Mouse (Mus musculus): ENCODE data around the gene Rhox9. TPM values are rescaled to one million over a fixed set of nuclear protein-coding genes. Genes with fewer than 3 reads are reported as not detected.
"Not testable (repeated sequence)": the region's sequence is repeated elsewhere in the genome, so short reads cannot be mapped to it uniquely, and the experiment has no call there.

Gene Rhox9
- not detected in 2 replicates for polyA plus RNA-seq (2014; fragmentation: Nextera tagmentation; extraction: Ambion mirVana)

DNA sequence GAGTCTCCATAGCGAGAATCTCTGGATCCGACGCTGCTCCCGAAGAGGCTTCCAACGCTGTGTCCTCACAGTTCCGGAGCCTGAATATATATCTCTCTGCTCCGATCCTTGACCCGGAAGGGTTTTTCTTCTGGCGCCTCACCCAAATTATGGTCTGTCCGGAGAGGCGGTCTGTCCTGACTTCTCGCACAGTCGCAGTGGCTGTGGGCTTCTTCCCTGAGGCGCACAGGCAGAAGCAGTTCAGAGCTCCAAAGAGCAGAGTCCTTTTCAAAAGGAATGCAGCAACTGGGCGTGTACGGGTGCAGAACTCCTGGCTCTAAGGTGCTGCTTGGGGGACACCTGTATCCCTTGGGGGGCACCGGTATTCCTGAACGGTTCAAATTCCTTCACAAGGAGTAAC is at the start of gene Rhox9:
TSS of gene Rhox9 (minus strand) at position 101 of the 400 bp plus-strand sequence.
- not testable (repeated sequence) for ATAC-seq (ENCODE audit: low read depth); H3K27ac ChIP-seq (ENCODE audit: low read depth, low read length); H3K9ac ChIP-seq (replicated peaks; ENCODE audit: low read depth, low read length); H3K9me3 ChIP-seq (ENCODE audit: control insufficient read depth, low read length); H3K36me3 ChIP-seq (ENCODE audit: control insufficient read depth, insufficient read depth, low read length); H3K27me3 ChIP-seq (ENCODE audit: control insufficient read depth, insufficient read depth, low read length); H3K4me1 ChIP-seq (ENCODE audit: control insufficient read depth, insufficient read depth, low read length); H3K4me2 ChIP-seq (ENCODE audit: low read depth, low read length); H3K4me3 ChIP-seq (ENCODE audit: low read depth, low read length)
- 95% methylated on average over 9 of the region's 18 CpGs for WGBS

DNA sequence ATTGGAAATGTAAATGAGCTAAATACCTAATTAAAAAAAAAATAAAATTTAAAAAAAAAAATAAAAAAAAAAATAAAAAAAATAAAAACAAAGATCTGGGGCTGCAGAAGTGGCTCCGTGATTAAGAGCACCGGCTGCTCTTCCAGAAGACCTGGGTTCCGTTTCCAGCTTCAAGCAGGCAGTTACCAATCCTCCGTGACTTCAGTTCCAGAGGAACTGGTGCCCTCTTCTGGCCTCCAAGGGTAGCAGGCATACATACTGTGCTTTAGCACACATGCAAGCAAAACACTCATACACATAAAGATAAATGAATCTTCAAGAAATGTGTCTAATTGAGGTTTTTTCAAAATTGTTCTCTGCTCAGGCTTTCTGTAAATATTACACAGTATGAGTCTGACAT is 14.7 kb upstream of the Rhox9 start:
- H3K4me2 ChIP-seq (ENCODE audit: low read depth, low read length), result no peak overlapping the region
- no peak overlapping the region for H3K9ac ChIP-seq (replicated peaks; ENCODE audit: low read depth, low read length)
- WGBS, result 78% methylated on average over 4 of the region's 4 CpGs

DNA sequence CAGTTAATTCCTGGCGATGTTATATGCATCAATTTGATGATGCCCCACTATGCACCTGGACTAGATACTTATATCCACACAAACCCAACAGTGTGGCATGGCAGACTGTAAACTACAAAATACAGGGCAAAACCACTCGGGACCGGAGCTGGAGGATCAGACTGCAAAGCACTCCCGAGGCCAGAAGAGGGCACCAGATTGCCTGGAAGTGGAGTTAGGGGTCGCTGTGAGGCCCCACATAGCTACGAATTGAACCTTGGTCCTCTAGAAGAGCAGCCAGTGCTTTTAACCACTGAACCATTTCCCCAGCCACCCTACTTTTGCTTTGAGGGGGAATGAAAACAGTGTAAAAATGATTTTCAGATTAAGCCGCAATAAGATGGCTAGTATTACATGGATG is 7.0 kb upstream of the Rhox9 start:
- Histone ChIP-seq H3K27me3 (ENCODE audit: control insufficient read depth, insufficient read depth, low read length) (no peaks in the 10 kb centered on the region), H3K27ac (ENCODE audit: low read depth, low read length) (no peak overlapping the region), H3K4me3 (ENCODE audit: low read depth, low read length) (no peak overlapping the region), H3K4me1 (ENCODE audit: control insufficient read depth, insufficient read depth, low read length) (no peaks in the 10 kb centered on the region), H3K36me3 (ENCODE audit: control insufficient read depth, insufficient read depth, low read length) (no peaks in the 10 kb centered on the region), H3K9me3 (ENCODE audit: control insufficient read depth, low read length) (no peaks in the 10 kb centered on the region), H3K4me2 (ENCODE audit: low read depth, low read length) (no peak overlapping the region), H3K9ac (replicated peaks; ENCODE audit: low read depth, low read length) (no peak overlapping the region)
- no peak for ATAC-seq (ENCODE audit: low read depth)
- 53% methylated on average over 7 of the region's 7 CpGs for WGBS

More for the DNA sequence above, 14.7 kb upstream of the Rhox9 start:
- ATAC-seq (ENCODE audit: low read depth), result no peak
- H3K9me3 ChIP-seq (ENCODE audit: control insufficient read depth, low read length), result no peaks in the 10 kb centered on the region
- no peaks in the 10 kb centered on the region for H3K36me3 ChIP-seq (ENCODE audit: control insufficient read depth, insufficient read depth, low read length)
- H3K4me1 ChIP-seq (ENCODE audit: control insufficient read depth, insufficient read depth, low read length), result no peaks in the 10 kb centered on the region
- H3K27ac ChIP-seq (ENCODE audit: low read depth, low read length), result no peak overlapping the region
- no peak overlapping the region for H3K4me3 ChIP-seq (ENCODE audit: low read depth, low read length)
- H3K27me3 ChIP-seq (ENCODE audit: control insufficient read depth, insufficient read depth, low read length), result no peaks in the 10 kb centered on the region

DNA sequence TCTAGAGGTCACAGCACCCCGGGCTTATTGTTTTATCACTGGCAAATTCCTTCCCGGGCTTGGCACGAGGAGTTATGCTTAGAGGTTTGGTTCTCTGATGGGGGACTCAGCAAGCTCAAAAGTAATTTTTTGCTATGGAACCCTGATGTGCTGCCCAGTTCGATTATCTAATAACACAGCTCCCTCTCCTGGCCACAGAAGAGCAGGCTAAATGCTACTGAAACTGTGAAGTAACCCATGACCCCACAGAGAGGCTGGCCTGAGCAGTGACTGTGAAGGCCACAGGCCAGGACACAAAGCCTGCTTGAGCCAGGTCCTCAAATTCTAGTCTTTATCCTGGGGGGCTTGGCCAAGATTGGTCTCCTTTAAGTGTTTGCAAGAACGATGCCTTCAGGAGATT is 2.2 kb upstream of the Rhox9 start:
- 77% methylated on average over 5 of the region's 5 CpGs for WGBS
- Histone ChIP-seq H3K4me3 (ENCODE audit: low read depth, low read length) (no peak overlapping the region), H3K27me3 (ENCODE audit: control insufficient read depth, insufficient read depth, low read length) (no peaks in the 10 kb centered on the region), H3K4me1 (ENCODE audit: control insufficient read depth, insufficient read depth, low read length) (no peaks in the 10 kb centered on the region), H3K9me3 (ENCODE audit: control insufficient read depth, low read length) (no peaks in the 10 kb centered on the region), H3K9ac (replicated peaks; ENCODE audit: low read depth, low read length) (no peak overlapping the region), H3K4me2 (ENCODE audit: low read depth, low read length) (no peak overlapping the region), H3K36me3 (ENCODE audit: control insufficient read depth, insufficient read depth, low read length) (no peaks in the 10 kb centered on the region), H3K27ac (ENCODE audit: low read depth, low read length) (no peak overlapping the region)
- no peak for ATAC-seq (ENCODE audit: low read depth)

DNA sequence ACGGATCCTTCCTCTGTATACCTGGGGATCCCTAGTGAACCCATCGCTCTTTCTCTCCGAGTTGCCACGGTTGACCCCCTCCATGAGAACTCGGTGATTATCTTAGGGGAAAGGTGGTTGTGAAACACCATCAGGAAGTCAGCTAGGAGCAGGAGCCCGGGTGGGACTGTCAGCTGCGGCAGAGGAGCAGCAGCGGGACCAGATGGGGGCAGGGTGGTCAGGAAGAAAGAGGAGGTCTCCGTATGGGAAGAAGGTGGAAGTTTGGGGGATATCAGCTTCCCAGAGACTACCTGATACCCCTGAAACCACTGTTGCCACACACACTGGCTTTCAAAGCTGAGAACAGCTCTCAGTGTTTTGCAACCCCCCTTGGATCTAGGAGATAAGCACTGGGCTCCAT is 4.4 kb downstream of the Rhox9 start, which contains the start of gene Rhox7b:
TSS of gene Rhox7b (minus strand) at position 101 of the 400 bp plus-strand sequence.
- H3K4me3 ChIP-seq (ENCODE audit: low read depth, low read length); H3K36me3 ChIP-seq (ENCODE audit: control insufficient read depth, insufficient read depth, low read length); ATAC-seq (ENCODE audit: low read depth); H3K9ac ChIP-seq (replicated peaks; ENCODE audit: low read depth, low read length); H3K9me3 ChIP-seq (ENCODE audit: control insufficient read depth, low read length); H3K27me3 ChIP-seq (ENCODE audit: control insufficient read depth, insufficient read depth, low read length); H3K4me1 ChIP-seq (ENCODE audit: control insufficient read depth, insufficient read depth, low read length); H3K27ac ChIP-seq (ENCODE audit: low read depth, low read length); H3K4me2 ChIP-seq (ENCODE audit: low read depth, low read length): not testable (repeated sequence)
- 88% methylated on average over 9 of the region's 9 CpGs for WGBS

DNA sequence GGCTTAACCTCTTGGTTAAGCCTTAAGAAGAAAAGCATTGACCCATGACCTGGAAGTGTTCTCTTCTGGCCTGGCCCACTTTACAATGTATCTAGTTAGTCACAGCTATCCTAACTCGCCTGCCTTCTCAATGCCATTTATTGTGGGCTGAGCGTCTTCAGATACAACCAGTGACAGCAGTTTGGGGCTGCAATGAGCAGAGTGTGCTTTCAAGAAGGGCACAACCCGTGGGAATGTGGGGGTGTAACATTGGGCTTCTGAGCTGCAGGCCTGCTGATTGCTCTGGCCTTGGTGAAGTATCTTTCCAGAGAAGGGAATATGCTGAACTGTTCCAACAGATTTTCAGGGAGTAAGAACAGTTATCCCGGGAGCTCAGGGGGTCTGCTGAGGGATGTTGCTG is 22.7 kb downstream of the Rhox9 start, which contains the start of gene Rhox8:
TSS of gene Rhox8 (minus strand) at position 101 of the 400 bp plus-strand sequence.
- no peak for ATAC-seq (ENCODE audit: low read depth)

DNA sequence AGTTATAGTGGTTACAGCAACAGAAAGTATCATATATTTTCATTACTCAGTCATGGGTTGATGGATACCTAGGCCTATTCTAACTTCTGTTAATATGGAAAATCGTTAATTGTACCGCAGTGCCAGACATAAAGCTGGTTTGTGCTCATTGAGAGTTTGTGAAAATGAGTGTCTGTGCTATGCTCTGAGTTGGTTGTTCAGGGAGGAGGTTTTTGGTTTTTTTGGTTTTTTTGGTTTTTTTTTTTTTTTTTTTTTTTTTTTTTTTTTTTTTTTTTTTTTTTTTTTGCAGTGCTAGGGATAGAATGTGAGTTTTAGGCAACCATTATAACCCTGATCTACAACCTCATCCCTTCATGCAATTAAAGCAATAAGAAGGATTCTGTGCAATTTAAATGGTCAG is 29.9 kb downstream of the Rhox9 start:
- Histone ChIP-seq H3K9ac (replicated peaks; ENCODE audit: low read depth, low read length) (no peak overlapping the region), H3K27me3 (ENCODE audit: control insufficient read depth, insufficient read depth, low read length) (no peaks in the 10 kb centered on the region), H3K27ac (ENCODE audit: low read depth, low read length) (no peak overlapping the region), H3K4me3 (ENCODE audit: low read depth, low read length) (no peak overlapping the region), H3K36me3 (ENCODE audit: control insufficient read depth, insufficient read depth, low read length) (no peaks in the 10 kb centered on the region), H3K9me3 (ENCODE audit: control insufficient read depth, low read length) (no peaks in the 10 kb centered on the region), H3K4me1 (ENCODE audit: control insufficient read depth, insufficient read depth, low read length) (no peaks in the 10 kb centered on the region), H3K4me2 (ENCODE audit: low read depth, low read length) (no peak overlapping the region)
- ATAC-seq (ENCODE audit: low read depth), result no peak
- WGBS, result 94% methylated on average over 2 of the region's 2 CpGs

More for the DNA sequence above, 22.7 kb downstream of the Rhox9 start, which contains the start of gene Rhox8:
- 67% methylated on average over 4 of the region's 4 CpGs for WGBS
- Histone ChIP-seq H3K9me3 (ENCODE audit: control insufficient read depth, low read length) (no peaks in the 10 kb centered on the region), H3K9ac (replicated peaks; ENCODE audit: low read depth, low read length) (no peak within 1 kb of the TSS), H3K27ac (ENCODE audit: low read depth, low read length) (no peak within 1 kb of the TSS), H3K4me2 (ENCODE audit: low read depth, low read length) (no peak within 1 kb of the TSS), H3K36me3 (ENCODE audit: control insufficient read depth, insufficient read depth, low read length) (no peaks in the 10 kb centered on the region), H3K4me1 (ENCODE audit: control insufficient read depth, insufficient read depth, low read length) (no peaks in the 10 kb centered on the region), H3K4me3 (ENCODE audit: low read depth, low read length) (no peak within 1 kb of the TSS), H3K27me3 (ENCODE audit: control insufficient read depth, insufficient read depth, low read length) (no peaks in the 10 kb centered on the region)

Other genes with a start within 250 kb of the Rhox9 start
- not detected in 2 replicates for gene Rhox3h, start 233.0 kb downstream of the Rhox9 start, polyA plus RNA-seq (2014; fragmentation: Nextera tagmentation; extraction: Ambion mirVana)
- gene Rhox2h, start 228.5 kb downstream of the Rhox9 start, polyA plus RNA-seq (2014; fragmentation: Nextera tagmentation; extraction: Ambion mirVana), result not detected in 2 replicates
- gene Rhox5, start 96.9 kb downstream of the Rhox9 start, polyA plus RNA-seq (2014; fragmentation: Nextera tagmentation; extraction: Ambion mirVana), result 0.37 TPM in 1 of 2 replicates, not detected in the other
- not detected in 2 replicates for gene Rhox6, start 74.9 kb downstream of the Rhox9 start, polyA plus RNA-seq (2014; fragmentation: Nextera tagmentation; extraction: Ambion mirVana)
- gene Rhox7a, start 70.1 kb downstream of the Rhox9 start, polyA plus RNA-seq (2014; fragmentation: Nextera tagmentation; extraction: Ambion mirVana), result not detected in 2 replicates
- not detected in 2 replicates for gene Rhox8, start 22.8 kb downstream of the Rhox9 start, polyA plus RNA-seq (2014; fragmentation: Nextera tagmentation; extraction: Ambion mirVana)
- gene Rhox7b, start 4.5 kb downstream of the Rhox9 start, polyA plus RNA-seq (2014; fragmentation: Nextera tagmentation; extraction: Ambion mirVana), result not detected in 2 replicates
- not detected in 2 replicates for gene Btg1-ps1, start 117.0 kb upstream of the Rhox9 start, polyA plus RNA-seq (2014; fragmentation: Nextera tagmentation; extraction: Ambion mirVana)
- gene Btg1-ps2, start 141.3 kb upstream of the Rhox9 start, polyA plus RNA-seq (2014; fragmentation: Nextera tagmentation; extraction: Ambion mirVana), result not detected in 2 replicates
- gene Rhox10, start 164.7 kb upstream of the Rhox9 start, polyA plus RNA-seq (2014; fragmentation: Nextera tagmentation; extraction: Ambion mirVana), result not detected in 2 replicates
- gene Rhox11, start 183.4 kb upstream of the Rhox9 start, polyA plus RNA-seq (2014; fragmentation: Nextera tagmentation; extraction: Ambion mirVana), result not detected in 2 replicates
- gene Rhox12, start 209.1 kb upstream of the Rhox9 start, polyA plus RNA-seq (2014; fragmentation: Nextera tagmentation; extraction: Ambion mirVana), result not detected in 2 replicates
- not detected in 2 replicates for gene Rhox13, start 219.4 kb upstream of the Rhox9 start, polyA plus RNA-seq (2014; fragmentation: Nextera tagmentation; extraction: Ambion mirVana)

Data from neural tube, embryonic 14.5 days (tissue).